Comparison of ENCODE assay signal across 8 mouse cellular contexts in the genomic region with DNA sequence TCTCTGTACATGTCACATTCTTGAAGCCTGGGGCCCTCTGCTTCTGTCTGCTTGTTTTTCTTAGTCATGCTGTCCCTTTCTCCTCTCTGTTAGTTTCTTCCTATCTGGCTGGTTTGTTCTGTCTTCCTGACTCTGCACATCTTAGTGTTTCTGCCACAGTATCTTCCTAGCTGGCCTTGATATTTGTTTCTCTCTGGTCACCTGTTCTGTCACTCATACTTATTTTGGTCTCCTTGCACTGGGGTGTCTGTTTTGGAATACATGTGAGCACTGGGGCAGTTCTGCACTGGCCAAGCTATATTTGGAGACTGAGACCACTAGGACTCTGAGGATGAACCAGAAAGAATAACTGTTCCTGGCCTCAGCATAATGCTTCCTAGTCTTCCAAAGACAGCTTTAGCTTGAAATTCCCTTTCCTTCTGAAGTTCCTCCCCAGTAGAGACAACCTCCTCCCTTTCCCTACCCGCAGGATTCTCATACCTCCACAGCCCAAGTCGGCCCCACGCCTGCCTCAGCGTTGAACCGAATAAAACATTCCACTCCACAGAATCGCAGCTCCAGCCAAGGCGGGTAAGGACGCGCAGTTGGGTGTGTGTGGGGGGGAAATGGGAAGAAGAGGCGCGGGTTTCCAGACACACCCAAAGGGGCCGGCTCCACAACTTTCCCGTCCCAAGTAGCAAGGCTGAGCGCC. TPM values are rescaled to one million over a fixed set of nuclear protein-coding genes. Genes with fewer than 3 reads are reported as not detected.
A peak's percentile ranks its signal among the peaks of the same experiment; 100 is the strongest.
DNase-seq lines count a peak whose midpoint lies in the region; ATAC-seq and TF ChIP-seq lines count a peak whose summit lies in the region.

No protein-coding gene starts in this region.

- 13% methylated on average over 11 of the region's 14 CpGs for WGBS in lung, embryonic 16.5 days
- WGBS in limb, embryonic 11.5 days: 17% methylated on average over 14 of the region's 14 CpGs
- WGBS in neural tube, embryonic 15.5 days: 17% methylated on average over 14 of the region's 14 CpGs

- 0 out of 2 replicates have a peak, but pooled peaks have one; percentile 1 for ATAC-seq in lung, embryonic 16.5 days (ENCODE audit: low read depth)
- no peak for ATAC-seq in limb, embryonic 11.5 days (ENCODE audit: insufficient number of reproducible peaks, low FRiP score, low TSS enrichment, low read depth)
- peak; percentile 5; the same call in 1 of the 2 replicates for ATAC-seq in neural tube, embryonic 15.5 days (ENCODE audit: low FRiP score)
- ATAC-seq in cerebellum, adult (ENCODE audit: insufficient number of reproducible peaks, low FRiP score, low TSS enrichment): no peak

- H3K4me1 ChIP-seq in lung, embryonic 16.5 days (replicated peaks; ENCODE audit: control insufficient read depth, insufficient read depth, low read length): peaks cover 4% of the 10 kb centered on the region; the same call in 1 of the 2 replicates
- no peaks in the 10 kb centered on the region for H3K4me1 ChIP-seq in embryonic fibroblast, embryonic 13.5 days (ENCODE audit: control insufficient read depth, insufficient read depth, low read length)
- H3K4me1 ChIP-seq in limb, embryonic 11.5 days (ENCODE audit: control insufficient read depth, insufficient read depth, low read length): no peaks in the 10 kb centered on the region
- peaks cover 19% of the 10 kb centered on the region for H3K4me1 ChIP-seq in neural tube, embryonic 15.5 days

- no peaks in the 10 kb centered on the region for H3K27me3 ChIP-seq in lung, embryonic 16.5 days (ENCODE audit: control insufficient read depth, insufficient read depth, low read depth, low read length)
- H3K27me3 ChIP-seq in limb, embryonic 11.5 days (ENCODE audit: control insufficient read depth, insufficient read depth, low read length): no peaks in the 10 kb centered on the region
- H3K27me3 ChIP-seq in neural tube, embryonic 15.5 days (replicated peaks): no peaks in the 10 kb centered on the region

- H3K36me3 ChIP-seq in lung, embryonic 16.5 days (ENCODE audit: control insufficient read depth, insufficient read depth, low read length): no peaks in the 10 kb centered on the region
- H3K36me3 ChIP-seq in limb, embryonic 11.5 days (ENCODE audit: control insufficient read depth, insufficient read depth, low read length): no peaks in the 10 kb centered on the region
- H3K36me3 ChIP-seq in neural tube, embryonic 15.5 days: no peaks in the 10 kb centered on the region

- H3K4me2 ChIP-seq in lung, embryonic 16.5 days (ENCODE audit: low read depth, low read length): peak overlapping the region; percentile 78
- H3K4me2 ChIP-seq in limb, embryonic 11.5 days (ENCODE audit: low read depth, severe bottlenecking): peak overlapping the region; percentile 63
- H3K4me2 ChIP-seq in neural tube, embryonic 15.5 days: peak overlapping the region; percentile 67

- H3K9ac ChIP-seq in lung, embryonic 16.5 days (ENCODE audit: low read length): peak overlapping the region; percentile 77
- H3K9ac ChIP-seq in limb, embryonic 11.5 days (ENCODE audit: low read length): peak overlapping the region; percentile 40; the same call in 1 of the 2 replicates
- H3K9ac ChIP-seq in neural tube, embryonic 15.5 days (replicated peaks): peak overlapping the region; percentile 60

- H3K9me3 ChIP-seq in lung, embryonic 16.5 days (ENCODE audit: control insufficient read depth, low read length): no peaks in the 10 kb centered on the region
- H3K9me3 ChIP-seq in limb, embryonic 11.5 days (ENCODE audit: control insufficient read depth, low read length): no peaks in the 10 kb centered on the region
- H3K9me3 ChIP-seq in neural tube, embryonic 15.5 days (replicated peaks): no peaks in the 10 kb centered on the region

- peak overlapping the region; percentile 64 for H3K4me3 ChIP-seq in lung, embryonic 16.5 days (ENCODE audit: low read length)
- H3K4me3 ChIP-seq in embryonic fibroblast, embryonic 13.5 days (ENCODE audit: insufficient read depth, low read length): peak overlapping the region; percentile 44
- H3K4me3 ChIP-seq in limb, embryonic 11.5 days (ENCODE audit: low read depth, low read length): peak overlapping the region; percentile 60
- H3K4me3 ChIP-seq in neural tube, embryonic 15.5 days (replicated peaks): peak overlapping the region; percentile 60

- no peak for TF ChIP-seq CTCF in embryonic fibroblast, embryonic 13.5 days (IDR thresholded peaks at IDR 0.05; ENCODE audit: borderline replicate concordance, insufficient read depth, low read length)

- peak; percentile 48 for TF ChIP-seq POLR2A in embryonic fibroblast, embryonic 13.5 days (IDR thresholded peaks at IDR 0.05; ENCODE audit: low read depth, low read length)

- no peak for DNase-seq in lung, postnatal 4 days
- DNase-seq in limb, embryonic 11.5 days (ENCODE audit: low spot score): no peak
- no peak for DNase-seq in cerebellum, postnatal 10 days
- DNase-seq in lung, postnatal 10 days: no peak

- H3K27ac ChIP-seq in lung, embryonic 16.5 days (ENCODE audit: low read length): peak overlapping the region; percentile 81
- peak overlapping the region; percentile 35 for H3K27ac ChIP-seq in embryonic fibroblast, embryonic 13.5 days (ENCODE audit: insufficient read depth, low read length)
- peak overlapping the region; percentile 52; the same call in 1 of the 2 replicates for H3K27ac ChIP-seq in limb, embryonic 11.5 days (replicated peaks; ENCODE audit: low read depth, low read length)
- peak overlapping the region; percentile 85; the same call in 1 of the 2 replicates for H3K27ac ChIP-seq in neural tube, embryonic 15.5 days (replicated peaks)

RNA-seq across cellular contexts. Expression of gene Taz, which starts 0.5 kb away (rescaled TPM):
- 81.9 and 91.7 TPM in 2 replicates for polyA plus RNA-seq in lung, embryonic 16.5 days (2015; fragmentation: Nextera tagmentation; extraction: Ambion mirVana)
- polyA plus RNA-seq in embryonic fibroblast, embryonic 13.5 days (2011; ENCODE audit: insufficient read length, low read depth, missing spikeins): 43.2 and 52.9 TPM in 2 replicates
- 63.1 and 72.0 TPM in 2 replicates for polyA plus RNA-seq in limb, embryonic 11.5 days (2014; fragmentation: Nextera tagmentation; extraction: Ambion mirVana)
- 84.0 and 87.7 TPM in 2 replicates for polyA plus RNA-seq in neural tube, embryonic 15.5 days (2015; fragmentation: Nextera tagmentation; extraction: Ambion mirVana)

RNA-seq across cellular contexts. Expression of gene Dnase1l1, which starts 1.0 kb away (rescaled TPM):
- polyA plus RNA-seq in lung, embryonic 16.5 days (2015; fragmentation: Nextera tagmentation; extraction: Ambion mirVana): 17.4 and 18.6 TPM in 2 replicates
- polyA plus RNA-seq in embryonic fibroblast, embryonic 13.5 days (2011; ENCODE audit: insufficient read length, low read depth, missing spikeins): 8.0 and 12.1 TPM in 2 replicates
- 5.4 and 5.8 TPM in 2 replicates for polyA plus RNA-seq in limb, embryonic 11.5 days (2014; fragmentation: Nextera tagmentation; extraction: Ambion mirVana)
- 5.1 and 7.8 TPM in 2 replicates for polyA plus RNA-seq in neural tube, embryonic 15.5 days (2015; fragmentation: Nextera tagmentation; extraction: Ambion mirVana)

RNA-seq across cellular contexts. Expression of gene Rpl10, which starts 10.6 kb away (rescaled TPM):
- 826 and 850 TPM in 2 replicates for polyA plus RNA-seq in lung, embryonic 16.5 days (2015; fragmentation: Nextera tagmentation; extraction: Ambion mirVana)
- 311 and 352 TPM in 2 replicates for polyA plus RNA-seq in embryonic fibroblast, embryonic 13.5 days (2011; ENCODE audit: insufficient read length, low read depth, missing spikeins)
- 867 and 882 TPM in 2 replicates for polyA plus RNA-seq in limb, embryonic 11.5 days (2014; fragmentation: Nextera tagmentation; extraction: Ambion mirVana)
- polyA plus RNA-seq in neural tube, embryonic 15.5 days (2015; fragmentation: Nextera tagmentation; extraction: Ambion mirVana): 436 and 510 TPM in 2 replicates

RNA-seq across cellular contexts. Expression of gene Atp6ap1, which starts 15.7 kb away (rescaled TPM):
- polyA plus RNA-seq in lung, embryonic 16.5 days (2015; fragmentation: Nextera tagmentation; extraction: Ambion mirVana): 141 and 153 TPM in 2 replicates
- polyA plus RNA-seq in embryonic fibroblast, embryonic 13.5 days (2011; ENCODE audit: insufficient read length, low read depth, missing spikeins): 290 and 334 TPM in 2 replicates
- polyA plus RNA-seq in limb, embryonic 11.5 days (2014; fragmentation: Nextera tagmentation; extraction: Ambion mirVana): 81.1 and 84.3 TPM in 2 replicates
- polyA plus RNA-seq in neural tube, embryonic 15.5 days (2015; fragmentation: Nextera tagmentation; extraction: Ambion mirVana): 283 and 302 TPM in 2 replicates

RNA-seq across cellular contexts. Expression of gene Gdi1, which starts 23.6 kb away (rescaled TPM):
- 204 and 211 TPM in 2 replicates for polyA plus RNA-seq in lung, embryonic 16.5 days (2015; fragmentation: Nextera tagmentation; extraction: Ambion mirVana)
- polyA plus RNA-seq in embryonic fibroblast, embryonic 13.5 days (2011; ENCODE audit: insufficient read length, low read depth, missing spikeins): 184 and 194 TPM in 2 replicates
- 176 and 207 TPM in 2 replicates for polyA plus RNA-seq in limb, embryonic 11.5 days (2014; fragmentation: Nextera tagmentation; extraction: Ambion mirVana)
- polyA plus RNA-seq in neural tube, embryonic 15.5 days (2015; fragmentation: Nextera tagmentation; extraction: Ambion mirVana): 798 and 909 TPM in 2 replicates

Comparison
In these comparisons a context has a peak if more than half of its experiments do, and no peak if none do; other contexts are left out.
1. ATAC-seq: peak in lung, embryonic 16.5 days (single experiment) and neural tube, embryonic 15.5 days (single experiment); none in limb, embryonic 11.5 days (single experiment) and cerebellum, adult (single experiment).
2. H3K27ac ChIP-seq: peak in every context shown above with its lines; median percentile 85 in neural tube, embryonic 15.5 days; 81 in lung, embryonic 16.5 days; 52 in limb, embryonic 11.5 days; 35 in embryonic fibroblast, embryonic 13.5 days.
3. Peak in every context shown above with its lines, with median percentiles within 50 percentile points of each other: H3K4me2 ChIP-seq, H3K4me3 ChIP-seq and H3K9ac ChIP-seq.